Comparison of ENCODE assay signal across 8 mouse cellular contexts in the genomic region with DNA sequence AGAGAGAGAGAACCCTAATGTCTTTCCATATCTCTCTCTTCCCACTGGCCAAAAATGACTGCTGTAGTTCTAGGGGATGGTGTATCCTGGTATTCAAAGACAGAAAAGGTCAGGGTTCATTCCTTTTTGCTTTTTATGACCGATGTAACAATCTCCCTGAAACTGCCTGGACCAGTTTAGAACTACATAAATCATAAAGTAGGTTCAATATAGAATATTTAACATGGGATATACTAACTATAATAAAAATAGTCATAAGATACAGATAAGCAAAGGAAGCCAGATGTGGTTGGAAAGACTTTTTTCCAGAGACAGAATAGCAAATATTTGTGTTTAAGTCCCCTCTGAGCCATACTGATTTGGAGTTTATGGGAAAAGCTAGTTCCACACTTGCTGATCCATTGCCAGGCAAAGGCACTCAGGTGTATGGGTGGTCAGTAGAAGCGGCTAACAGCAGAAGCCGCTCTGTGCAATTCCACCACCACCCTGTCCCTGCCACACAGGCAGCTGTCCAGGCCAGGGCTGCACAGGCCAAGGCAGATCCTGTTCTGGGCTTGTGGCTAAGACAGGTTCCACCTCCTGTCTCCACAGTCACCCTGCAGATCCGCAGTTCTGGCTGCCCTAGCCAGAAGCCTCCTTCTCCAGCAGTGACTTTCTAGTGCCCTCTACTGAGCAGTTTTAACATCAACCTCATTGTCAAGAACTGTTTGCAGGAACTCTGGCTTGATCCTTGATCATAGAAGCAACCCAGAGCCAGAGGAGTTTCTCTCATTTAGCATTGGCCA. TPM values are rescaled to one million over a fixed set of nuclear protein-coding genes. Genes with fewer than 3 reads are reported as not detected.
DNase-seq lines count a peak whose midpoint lies in the region; ATAC-seq and TF ChIP-seq lines count a peak whose summit lies in the region.

No protein-coding gene starts in this region.

- H3K4me1 ChIP-seq in lung, adult 2 months (ENCODE audit: control insufficient read depth, insufficient read depth, low read length) = no peaks in the 10 kb centered on the region
- H3K4me1 ChIP-seq in intestine, embryonic 15.5 days (replicated peaks) = 0 out of 2 replicates have a peak, but pooled peaks cover 4% of the 10 kb centered on the region
- no peaks in the 10 kb centered on the region for H3K4me1 ChIP-seq in midbrain, embryonic 14.5 days (ENCODE audit: control insufficient read depth, insufficient read depth, low read length)
- H3K4me1 ChIP-seq in stomach, embryonic 15.5 days = no peaks in the 10 kb centered on the region

- WGBS in lung, adult 2 months = 41% methylated on average over 4 of the region's 4 CpGs
- WGBS in intestine, embryonic 15.5 days = 29% methylated on average over 4 of the region's 4 CpGs
- 56% methylated on average over 4 of the region's 4 CpGs for WGBS in midbrain, embryonic 14.5 days
- 35% methylated on average over 4 of the region's 4 CpGs for WGBS in stomach, embryonic 15.5 days

- no peak overlapping the region for H3K27ac ChIP-seq in intestine, embryonic 15.5 days
- no peak overlapping the region for H3K27ac ChIP-seq in midbrain, embryonic 14.5 days (replicated peaks; ENCODE audit: low read depth, low read length)
- no peak overlapping the region for H3K27ac ChIP-seq in stomach, embryonic 15.5 days

- no peak overlapping the region for H3K4me2 ChIP-seq in intestine, embryonic 15.5 days (replicated peaks)
- H3K4me2 ChIP-seq in midbrain, embryonic 14.5 days (ENCODE audit: low read length) = no peak overlapping the region
- H3K4me2 ChIP-seq in stomach, embryonic 15.5 days = no peak overlapping the region

- intact Hi-C loops in left cerebral cortex, postnatal 10 days (cut with DNase I) = loop anchor here (2.0 kb wide), 1 partner anchor 867 kb away; no protein-coding TSS in a partner anchor

- no peaks in the 10 kb centered on the region for H3K27me3 ChIP-seq in intestine, embryonic 15.5 days (replicated peaks)
- no peaks in the 10 kb centered on the region for H3K27me3 ChIP-seq in midbrain, embryonic 14.5 days (ENCODE audit: control insufficient read depth, insufficient read depth, low read length)
- no peaks in the 10 kb centered on the region for H3K27me3 ChIP-seq in stomach, embryonic 15.5 days (replicated peaks)

- DNase-seq in lung, adult 2 months = no peak
- no peak for DNase-seq in lung, adult 18-20 months
- DNase-seq in embryo, embryonic 10 days (ENCODE audit: low spot score) = peak; percentile 85
- peak; percentile 30 for DNase-seq in gastrocnemius, postnatal 25 days
- peak; percentile 43 to 72 for DNase-seq in left cerebral cortex, postnatal 10 days (ENCODE audit: extremely low spot score in 1 of 2, low spot score in 2 of 2)
- DNase-seq in midbrain, embryonic 14.5 days = peak; percentile 88

- H3K4me3 ChIP-seq in lung, adult 2 months (replicated peaks; ENCODE audit: extremely low read depth, low read depth, low read length) = no peak overlapping the region
- no peak overlapping the region for H3K4me3 ChIP-seq in intestine, embryonic 15.5 days (replicated peaks)
- no peak overlapping the region for H3K4me3 ChIP-seq in midbrain, embryonic 14.5 days (replicated peaks; ENCODE audit: low read depth, low read length)
- no peak overlapping the region for H3K4me3 ChIP-seq in stomach, embryonic 15.5 days (replicated peaks)

- TF ChIP-seq CTCF in lung, adult 2 months (IDR thresholded peaks at IDR 0.05; ENCODE audit: insufficient read depth, low read length) = peak; percentile 32; the same call in 1 of the 2 replicates

- no peaks in the 10 kb centered on the region for H3K9me3 ChIP-seq in intestine, embryonic 15.5 days
- no peaks in the 10 kb centered on the region for H3K9me3 ChIP-seq in midbrain, embryonic 14.5 days (ENCODE audit: control insufficient read depth, low read length)
- H3K9me3 ChIP-seq in stomach, embryonic 15.5 days = no peaks in the 10 kb centered on the region

- no peak overlapping the region for H3K9ac ChIP-seq in intestine, embryonic 15.5 days
- H3K9ac ChIP-seq in midbrain, embryonic 14.5 days (replicated peaks; ENCODE audit: low read length) = no peak overlapping the region
- H3K9ac ChIP-seq in stomach, embryonic 15.5 days = no peak overlapping the region

- no peak for TF ChIP-seq POLR2A in lung, adult 2 months (IDR thresholded peaks at IDR 0.05; ENCODE audit: borderline replicate concordance, extremely low read depth, low read depth, low read length)

- H3K36me3 ChIP-seq in intestine, embryonic 15.5 days = no peaks in the 10 kb centered on the region
- no peaks in the 10 kb centered on the region for H3K36me3 ChIP-seq in midbrain, embryonic 14.5 days (ENCODE audit: control insufficient read depth, insufficient read depth, low read length)
- H3K36me3 ChIP-seq in stomach, embryonic 15.5 days = no peaks in the 10 kb centered on the region

- ATAC-seq in intestine, embryonic 15.5 days = peak; percentile 91
- peak; percentile 82; the same call in 1 of the 2 replicates for ATAC-seq in midbrain, embryonic 14.5 days (ENCODE audit: low FRiP score, low TSS enrichment)
- peak; percentile 73; the same call in 1 of the 2 replicates for ATAC-seq in stomach, embryonic 15.5 days (ENCODE audit: insufficient read depth, low FRiP score, low read depth)

RNA-seq across cellular contexts. Expression of gene 4930453N24Rik, which starts 47.5 kb away (rescaled TPM):
- polyA plus RNA-seq in lung, adult 2 months (2012; rRNA removed) = 2.8 and 4.0 TPM in 2 replicates
- 10 to 100 TPM; 34.0 to 38.6 TPM for total RNA-seq in gastrocnemius, postnatal 25 days (2021)
- 18.1 and 21.1 TPM in 2 replicates for polyA plus RNA-seq in intestine, embryonic 15.5 days (2015; fragmentation: Nextera tagmentation; extraction: Ambion mirVana)
- 10 to 100 TPM; 18.6 to 20.3 TPM for total RNA-seq in left cerebral cortex, postnatal 10 days (2021)
- 24.6 and 27.9 TPM in 2 replicates for polyA plus RNA-seq in midbrain, embryonic 14.5 days (2014; fragmentation: Nextera tagmentation; extraction: Ambion mirVana)
- polyA plus RNA-seq in stomach, embryonic 15.5 days (2015; fragmentation: Nextera tagmentation; extraction: Ambion mirVana) = 19.0 and 21.1 TPM in 2 replicates

Comparison
In these comparisons a context has a peak if more than half of its experiments do, and no peak if none do; other contexts are left out.
1. DNase-seq: peak in embryo, embryonic 10 days (single experiment), gastrocnemius, postnatal 25 days (single experiment), left cerebral cortex, postnatal 10 days (2 of 2) and midbrain, embryonic 14.5 days (single experiment); none in lung, adult 2 months (single experiment) and lung, adult 18-20 months (0 of 2).
2. Peak in every context shown above with its lines, with median percentiles within 50 percentile points of each other: ATAC-seq.